Mouse (Mus musculus): Measurements from ENCODE around the gene Ankfy1.

DNA sequence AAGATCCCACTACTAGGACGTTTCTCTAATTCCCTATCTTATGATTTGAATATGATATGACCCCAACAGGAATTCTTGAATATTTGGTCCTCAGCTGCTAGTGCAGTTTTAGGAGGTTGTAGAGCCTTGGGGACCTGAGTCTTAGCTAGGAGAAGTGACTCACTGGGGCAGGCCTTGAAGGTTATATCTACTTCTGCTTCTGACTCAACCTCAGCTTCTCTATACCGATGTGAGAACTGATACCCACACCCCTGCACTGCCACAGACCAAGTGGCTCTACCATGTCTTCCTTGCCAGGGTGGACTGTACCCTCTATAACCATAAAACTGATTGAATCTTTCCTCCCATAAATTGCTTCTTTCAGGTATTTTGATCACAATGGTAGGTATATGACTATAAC, 92.3 kb downstream of the Ankfy1 start:
- TF ChIP-seq EP300 (IDR thresholded peaks at IDR 0.05; ENCODE audit: low read depth), result no peak
- TF ChIP-seq CTCF (IDR thresholded peaks at IDR 0.05; ENCODE audit: low read depth), result no peak
